Mouse (Mus musculus) CH12.LX (cell line): Measurements from ENCODE around the gene Rangrf. TPM values are rescaled to one million over a fixed set of nuclear protein-coding genes. Genes with fewer than 3 reads are reported as not detected.

Source experiments
- DNase-seq: peaks from one replicate; pipeline ENCODE4 v3.0.0-alpha.2; 2013; ENCODE audit errors: extremely low read depth
- H3K27ac ChIP-seq: 2 replicates; pipeline ENCODE4 v1.5.1; 2012; ENCODE audit warnings: low read depth, mild to moderate bottlenecking, control low read depth, moderate library complexity; ENCODE audit not compliant: insufficient read depth
- H3K27me3 ChIP-seq: replicated peaks from 2 replicates; pipeline ENCODE3; 2012; ENCODE audit warnings: inconsistent platforms
- H3K36me3 ChIP-seq, 2 experiments: replicated peaks in 1 of 2; 2 replicates each; pipeline versions ENCODE3 to v1.6.1; 2012; ENCODE audit warnings: inconsistent platforms in 1 of 2, low read length in 1 of 2, mild to moderate bottlenecking in 1 of 2, mixed read lengths in 1 of 2, moderate library complexity in 1 of 2; ENCODE audit not compliant: control insufficient read depth in 1 of 2, insufficient read depth in 1 of 2
- H3K4me1 ChIP-seq, 2 experiments: 2 replicates each; pipeline ENCODE4 v1.6.1; 2012; ENCODE audit warnings: inconsistent platforms in 1 of 2, moderate library complexity in 1 of 2; ENCODE audit not compliant: insufficient read depth in 2 of 2, control insufficient read depth in 1 of 2
- H3K4me2 ChIP-seq: 2 replicates; pipeline ENCODE4 v1.6.1; 2012; ENCODE audit warnings: low read depth, mild to moderate bottlenecking, control low read depth; ENCODE audit not compliant: poor library complexity, insufficient read depth, severe bottlenecking
- H3K4me3 ChIP-seq, 3 experiments: fragments of 150-350 bp in 1 of 3; sonication (generic) in 1 of 3; replicated peaks in 1 of 3; 2 replicates each; pipeline versions ENCODE3 to v1.5.1; 2011 to 2012; ENCODE audit warnings: low read depth in 2 of 3, low read length in 2 of 3, mild to moderate bottlenecking in 2 of 3, moderate library complexity in 2 of 3, control low read depth in 1 of 3, improper control_type of control experiment in 1 of 3, inconsistent platforms in 1 of 3, mixed read lengths in 1 of 3; ENCODE audit not compliant: poor library complexity in 1 of 3
- H3K79me2 ChIP-seq: replicated peaks from 2 replicates; pipeline ENCODE4 v1.6.1; 2012; ENCODE audit warnings: mild to moderate bottlenecking, moderate library complexity; ENCODE audit not compliant: control insufficient read depth, poor library complexity, insufficient read depth, severe bottlenecking; ENCODE audit errors: extremely low read depth
- H3K9ac ChIP-seq: 2 replicates; pipeline ENCODE4 v1.6.1; 2012; ENCODE audit warnings: low read depth, mild to moderate bottlenecking, control low read depth, moderate library complexity; ENCODE audit not compliant: insufficient read depth
- H3K9me3 ChIP-seq: replicated peaks from 2 replicates; pipeline ENCODE3; 2012; ENCODE audit warnings: low read length, inconsistent platforms, mixed read lengths
- BHLHE40 ChIP-seq: IDR thresholded peaks from 2 replicates; pipeline ENCODE4 v1.6.1; 2011; ENCODE audit warnings: mild to moderate bottlenecking, low read depth, low read length, improper control_type of control experiment
- CHD1 ChIP-seq: IDR thresholded peaks from 2 replicates; pipeline ENCODE4 v1.6.1; 2012; ENCODE audit warnings: low read depth, low read length, improper control_type of control experiment, inconsistent platforms
- CHD2 ChIP-seq: IDR thresholded peaks from 2 replicates; pipeline ENCODE4 v1.6.1; 2011; ENCODE audit warnings: low read length, improper control_type of control experiment
- CTCF ChIP-seq, 2 experiments: IDR thresholded peaks in 1 of 2; conservative IDR thresholded peaks in 1 of 2; 2 replicates each; pipeline ENCODE4 v1.5.1; 2011 to 2012; ENCODE audit warnings: low read depth in 2 of 2, low read length in 2 of 2, improper control_type of control experiment in 1 of 2, inconsistent platforms in 1 of 2, mild to moderate bottlenecking in 1 of 2, moderate library complexity in 1 of 2
- ELF1 ChIP-seq: IDR thresholded peaks from 2 replicates; pipeline ENCODE4 v1.6.1; 2014; ENCODE audit warnings: low read depth, mild to moderate bottlenecking, inconsistent platforms, low read length, improper control_type of control experiment
- ETS1 ChIP-seq: conservative IDR thresholded peaks from 2 replicates; pipeline ENCODE4 v1.6.1; 2012; ENCODE audit warnings: low read depth, mild to moderate bottlenecking, inconsistent platforms, low read length, improper control_type of control experiment, moderate library complexity
- GABPA ChIP-seq: IDR thresholded peaks from 2 replicates; pipeline ENCODE4 v1.6.1; 2012; ENCODE audit warnings: low read depth, low read length, improper control_type of control experiment, inconsistent platforms; ENCODE audit not compliant: insufficient replicate concordance
- HCFC1 ChIP-seq: IDR thresholded peaks from 2 replicates; pipeline ENCODE4 v1.6.1; 2012; ENCODE audit warnings: low read depth, mild to moderate bottlenecking, inconsistent platforms, low read length, improper control_type of control experiment
- IRF4 ChIP-seq: IDR thresholded peaks from 2 replicates; pipeline ENCODE4 v1.6.1; 2014; ENCODE audit warnings: low read depth, mild to moderate bottlenecking, inconsistent platforms, low read length, improper control_type of control experiment
- JUN ChIP-seq: IDR thresholded peaks from 2 replicates; pipeline ENCODE4 v1.6.1; 2011; ENCODE audit warnings: low read depth, mild to moderate bottlenecking, low read length, improper control_type of control experiment, moderate library complexity; ENCODE audit not compliant: insufficient read depth
- JUND ChIP-seq: conservative IDR thresholded peaks from 2 replicates; pipeline ENCODE4 v1.6.1; 2011; ENCODE audit warnings: low read depth, low read length, improper control_type of control experiment
- KAT2A ChIP-seq: IDR thresholded peaks from 2 replicates; pipeline ENCODE4 v1.6.1; 2012; ENCODE audit warnings: low read length, improper control_type of control experiment, inconsistent platforms; ENCODE audit not compliant: insufficient replicate concordance
- MAFK ChIP-seq: IDR thresholded peaks from 2 replicates; pipeline ENCODE4 v1.6.1; 2011; ENCODE audit warnings: low read length, improper control_type of control experiment; ENCODE audit not compliant: insufficient replicate concordance
- MAX ChIP-seq: IDR thresholded peaks from 2 replicates; pipeline ENCODE4 v1.6.1; 2011; ENCODE audit warnings: low read length, improper control_type of control experiment
- MAZ ChIP-seq: IDR thresholded peaks from 2 replicates; pipeline ENCODE4 v1.6.1; 2012; ENCODE audit warnings: low read depth, mild to moderate bottlenecking, inconsistent platforms, low read length, improper control_type of control experiment, moderate library complexity
- MEF2A ChIP-seq: IDR thresholded peaks from 2 replicates; pipeline ENCODE4 v1.6.1; 2014; ENCODE audit warnings: low read depth, mild to moderate bottlenecking, inconsistent platforms, low read length, improper control_type of control experiment, borderline replicate concordance
- MYC ChIP-seq: IDR thresholded peaks from 2 replicates; pipeline ENCODE4 v1.6.1; 2011; ENCODE audit warnings: low read depth, mild to moderate bottlenecking, improper control_type of control experiment, low read length
- PAX5 ChIP-seq: IDR thresholded peaks from 2 replicates; pipeline ENCODE4 v1.6.1; 2012; ENCODE audit warnings: low read length, inconsistent platforms, mixed read lengths
- RAD21 ChIP-seq: IDR thresholded peaks from 2 replicates; pipeline ENCODE4 v1.6.1; 2011; ENCODE audit warnings: low read depth, mild to moderate bottlenecking, low read length, improper control_type of control experiment, moderate library complexity
- RCOR1 ChIP-seq: conservative IDR thresholded peaks from 2 replicates; pipeline ENCODE4 v1.6.1; 2012; ENCODE audit warnings: low read depth, mild to moderate bottlenecking, inconsistent platforms, low read length, improper control_type of control experiment
- SIN3A ChIP-seq: IDR thresholded peaks from 2 replicates; pipeline ENCODE4 v1.6.1; 2012; ENCODE audit warnings: low read length, improper control_type of control experiment, inconsistent platforms
- TBP ChIP-seq: conservative IDR thresholded peaks from 2 replicates; pipeline ENCODE4 v1.6.1; 2011; ENCODE audit warnings: low read depth, low read length, improper control_type of control experiment
- TCF12 ChIP-seq: IDR thresholded peaks from 2 replicates; pipeline ENCODE4 v1.6.1; 2014; ENCODE audit warnings: low read depth, mild to moderate bottlenecking, inconsistent platforms, low read length, improper control_type of control experiment
- UBTF ChIP-seq: IDR thresholded peaks from 2 replicates; pipeline ENCODE4 v1.6.1; 2012; ENCODE audit warnings: low read depth, mild to moderate bottlenecking, inconsistent platforms, low read length, improper control_type of control experiment, moderate library complexity
- USF1 ChIP-seq: IDR thresholded peaks from 2 replicates; pipeline ENCODE4 v1.6.1; 2014; ENCODE audit warnings: low read depth, mild to moderate bottlenecking, inconsistent platforms, low read length, improper control_type of control experiment
- USF2 ChIP-seq: conservative IDR thresholded peaks from 2 replicates; pipeline ENCODE4 v1.6.1; 2011; ENCODE audit warnings: low read depth, low read length, improper control_type of control experiment
- ZC3H11A ChIP-seq: IDR thresholded peaks from 2 replicates; pipeline ENCODE4 v1.6.1; 2012; ENCODE audit warnings: low read depth, mild to moderate bottlenecking, inconsistent platforms, low read length, improper control_type of control experiment
- ZMIZ1 ChIP-seq: IDR thresholded peaks from 2 replicates; pipeline ENCODE4 v1.6.1; 2012; ENCODE audit warnings: low read depth, mild to moderate bottlenecking, inconsistent platforms, low read length, improper control_type of control experiment
- ZNF384 ChIP-seq: IDR thresholded peaks from 2 replicates; pipeline ENCODE4 v1.6.1; 2012; ENCODE audit warnings: low read depth, low read length, improper control_type of control experiment, inconsistent platforms
- dilution Hi-C: fragments of 300-500 bp; cut with MboI; formaldehyde crosslinking; loops from 2 replicates; pipeline ENCODE4 v1.14.3; 2020; ENCODE audit warnings: low sequenced_read_pairs; ENCODE audit not compliant: extremely low pct_unique_long_range_greater_than_20kb, extremely low pct_ligation_motif_present
- in situ Hi-C: fragments of 300-500 bp; cut with MboI; formaldehyde crosslinking; loops from 3 replicates; pipeline ENCODE4 v1.14.3; 2019; ENCODE audit warnings: low sequenced_read_pairs, low pct_ligation_motif_present, low pct_unique_long_range_greater_than_20kb, mixed read lengths
- polyA plus RNA-seq: library from polyadenylated mRNA; unstranded; fragments of >175 nt; gene quantifications from 2 replicates; pipeline ENCODE4 v1.2.1, GENCODE M21; 2012; ENCODE audit warnings: low read depth; ENCODE audit not compliant: insufficient read length
- total RNA-seq, 2 experiments: library from RNA; depleted of rRNA; stranded (reverse); fragments of 300-350 nt in 1 of 2; fragments of >200 nt in 1 of 2; gene quantifications; 2 replicates each; pipeline ENCODE4 v1.2.3; 2012 to 2014

The Rangrf gene
- total and polyA plus RNA-seq, 3 experiments = 106 to 158 (median 111) TPM

DNA sequence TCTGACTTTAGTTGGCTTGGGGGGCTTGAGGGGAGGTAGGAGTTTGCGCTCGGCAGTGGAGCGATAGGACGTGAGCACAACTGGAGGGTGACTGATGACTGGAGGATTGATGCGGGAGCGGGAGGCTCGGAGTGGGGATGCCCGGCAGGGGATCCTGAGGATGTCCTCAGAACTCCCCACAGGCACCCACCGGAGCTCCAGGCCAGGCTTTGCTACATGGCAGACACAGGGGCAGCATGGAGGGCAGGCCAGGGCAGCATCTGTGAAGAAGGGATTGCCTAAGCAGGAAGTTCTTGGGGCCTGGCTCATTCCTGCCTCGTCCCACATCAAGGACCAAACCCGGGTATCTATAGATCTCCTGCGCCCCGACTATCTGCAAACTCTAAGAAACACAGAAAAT lies 21.1 kb downstream of the Rangrf start:
- in situ Hi-C loops = no loop called here

DNA sequence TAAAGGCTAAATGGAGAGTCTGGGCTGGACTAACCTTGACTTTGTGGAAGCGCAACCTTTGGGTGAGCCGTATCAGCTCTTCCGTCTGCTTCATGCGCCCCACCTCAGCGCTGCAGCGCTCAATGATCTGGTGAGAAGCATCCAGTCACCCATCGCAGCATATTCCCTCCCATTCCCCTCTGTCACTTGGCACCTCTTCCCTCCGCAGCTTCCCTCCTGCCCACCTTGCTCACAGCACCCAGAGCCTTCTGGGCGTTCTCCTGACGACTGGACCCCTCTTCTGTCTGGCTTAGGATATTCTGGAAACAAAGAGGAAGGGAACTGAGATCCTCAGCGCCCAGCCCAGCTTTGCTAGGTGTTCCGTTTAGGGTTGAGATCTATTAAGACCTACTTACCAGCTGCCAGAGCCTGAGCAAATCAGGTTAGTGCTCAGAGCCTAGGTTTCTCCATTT lies 27.4 kb downstream of the Rangrf start:
- in situ Hi-C loops (no loop called here), dilution Hi-C loops (no loop called here)
- Histone ChIP-seq H3K4me3 (no peak overlapping the region), H3K79me2 (no peaks in the 10 kb centered on the region), H3K36me3 (peaks cover 0 to 20% of the 10 kb centered on the region in 2 experiments), H3K27me3 (peaks cover 5% of the 10 kb centered on the region), H3K27ac (no peak overlapping the region), H3K4me1 (no peaks in the 10 kb centered on the region), H3K9ac (no peak overlapping the region), H3K4me2 (no peak overlapping the region), H3K9me3 (no peaks in the 10 kb centered on the region)
- no peak for DNase-seq
- TF ChIP-seq ETS1 (no peak), MAFK (no peak), KAT2A (no peak), RCOR1 (no peak), JUND (no peak), PAX5 (no peak), IRF4 (no peak), TBP (no peak), MAX (no peak), TCF12 (no peak), MYC (no peak), ELF1 (no peak), HCFC1 (no peak), UBTF (no peak), CHD2 (no peak), ZNF384 (no peak), CHD1 (no peak), ZMIZ1 (no peak)

More for the DNA sequence above, 21.1 kb downstream of the Rangrf start:
- Histone ChIP-seq H3K27me3 (peaks cover 25% of the 10 kb centered on the region), H3K4me3 (no peak overlapping the region), H3K4me1 (peaks cover 0 to 9% of the 10 kb centered on the region in 2 experiments; a peak in 3 of 4 replicates), H3K4me2 (no peak overlapping the region), H3K27ac (no peak overlapping the region), H3K9ac (no peak overlapping the region), H3K9me3 (no peaks in the 10 kb centered on the region), H3K36me3 (no peaks in the 10 kb centered on the region), H3K79me2 (no peaks in the 10 kb centered on the region)
- TF ChIP-seq IRF4 (no peak), JUN (no peak), MEF2A (no peak), ETS1 (no peak), ZC3H11A (no peak), CTCF (conservative IDR thresholded peaks at IDR 0.05 in 1 of 2, IDR thresholded peaks at IDR 0.05 in 1 of 2; ENCODE audit: low read depth in 2 of 2, low read length in 2 of 2) (no peak), CHD2 (no peak), SIN3A (no peak), ZNF384 (no peak), BHLHE40 (no peak), RCOR1 (no peak), CHD1 (no peak), USF2 (no peak), RAD21 (no peak), MAZ (no peak), GABPA (no peak), USF1 (no peak), MAFK (no peak), ELF1 (no peak), TCF12 (no peak)
- dilution Hi-C loops = no loop called here
- no peak for DNase-seq
